ENCODE assay signal across 8 mouse cellular contexts in genomic region chr4:134497223-134497622, GRCm38 (mm10). TPM values are rescaled to one million over a fixed set of nuclear protein-coding genes. Genes with fewer than 3 reads are reported as not detected.
A peak's percentile ranks its signal among the peaks of the same experiment; 100 is the strongest.
DNase-seq lines count a peak whose midpoint lies in the region; ATAC-seq and TF ChIP-seq lines count a peak whose summit lies in the region.

No protein-coding gene starts in this region.

- peaks cover 33% of the 10 kb centered on the region for H3K4me1 ChIP-seq in kidney, embryonic 15.5 days
- no peaks in the 10 kb centered on the region; the same call in 1 of the 2 replicates for H3K4me1 ChIP-seq in brown adipose tissue, adult 24 weeks (ENCODE audit: control insufficient read depth, insufficient read depth, insufficient read length, low read length)
- H3K4me1 ChIP-seq in hindbrain, embryonic 16.5 days (ENCODE audit: control insufficient read depth, insufficient read depth, low read depth, low read length): peaks cover 18% of the 10 kb centered on the region
- H3K4me1 ChIP-seq in midbrain, postnatal 0 days (ENCODE audit: insufficient read depth, low read length): peaks cover 13% of the 10 kb centered on the region

- DNase-seq in kidney, adult 18-20 months: no peak
- no peak for DNase-seq in midbrain, postnatal 0 days (ENCODE audit: low spot score)
- no peak for DNase-seq in spleen, postnatal 36 days (ENCODE audit: low spot score in 2 of 2)
- DNase-seq in T-cell, adult 2 months (ENCODE audit: low spot score): no peak
- no peak for DNase-seq in gastrocnemius, adult 8-10 months (ENCODE audit: low spot score in 2 of 2)

- peak overlapping the region; percentile 66 for H3K9ac ChIP-seq in kidney, embryonic 15.5 days
- H3K9ac ChIP-seq in hindbrain, embryonic 16.5 days (ENCODE audit: low read depth, low read length): peak overlapping the region; percentile 83
- H3K9ac ChIP-seq in midbrain, postnatal 0 days (replicated peaks; ENCODE audit: low read length, poor library complexity, severe bottlenecking): peak overlapping the region; percentile 76

- H3K4me2 ChIP-seq in kidney, embryonic 15.5 days: peak overlapping the region; percentile 99
- peak overlapping the region; percentile 80 for H3K4me2 ChIP-seq in hindbrain, embryonic 16.5 days (ENCODE audit: low read length)
- peak overlapping the region; percentile 96 for H3K4me2 ChIP-seq in midbrain, postnatal 0 days (ENCODE audit: low read depth, low read length, poor library complexity, severe bottlenecking)

- H3K27me3 ChIP-seq in kidney, embryonic 15.5 days: no peaks in the 10 kb centered on the region
- no peaks in the 10 kb centered on the region for H3K27me3 ChIP-seq in hindbrain, embryonic 16.5 days (replicated peaks; ENCODE audit: control insufficient read depth, insufficient read depth, low read length)
- H3K27me3 ChIP-seq in midbrain, postnatal 0 days (ENCODE audit: insufficient read depth, low read length): no peaks in the 10 kb centered on the region

- 13% methylated on average over 6 of the region's 6 CpGs for WGBS in kidney, embryonic 15.5 days
- 12% methylated on average over 6 of the region's 6 CpGs for WGBS in hindbrain, embryonic 16.5 days
- WGBS in midbrain, postnatal 0 days: 5% methylated on average over 6 of the region's 6 CpGs

- peak overlapping the region; percentile 66; the same call in 1 of the 2 replicates for H3K27ac ChIP-seq in kidney, embryonic 15.5 days
- peak overlapping the region; percentile 36 for H3K27ac ChIP-seq in brown adipose tissue, adult 24 weeks (replicated peaks; ENCODE audit: low read depth, low read length)
- H3K27ac ChIP-seq in hindbrain, embryonic 16.5 days (ENCODE audit: low read depth, low read length): peak overlapping the region; percentile 81
- H3K27ac ChIP-seq in midbrain, postnatal 0 days (ENCODE audit: low read depth, low read length): peak overlapping the region; percentile 78

- H3K9me3 ChIP-seq in kidney, embryonic 15.5 days (replicated peaks): no peaks in the 10 kb centered on the region
- H3K9me3 ChIP-seq in hindbrain, embryonic 16.5 days (ENCODE audit: control insufficient read depth, low read length): no peaks in the 10 kb centered on the region
- H3K9me3 ChIP-seq in midbrain, postnatal 0 days (ENCODE audit: low read length): no peaks in the 10 kb centered on the region

- H3K4me3 ChIP-seq in kidney, embryonic 15.5 days (replicated peaks): peak overlapping the region; percentile 57
- peak overlapping the region; percentile 67 for H3K4me3 ChIP-seq in brown adipose tissue, adult 24 weeks (ENCODE audit: insufficient read depth, low read depth, low read length)
- H3K4me3 ChIP-seq in hindbrain, embryonic 16.5 days (ENCODE audit: low read length): peak overlapping the region; percentile 64
- H3K4me3 ChIP-seq in midbrain, postnatal 0 days (ENCODE audit: low read depth, low read length): peak overlapping the region; percentile 56

- H3K36me3 ChIP-seq in kidney, embryonic 15.5 days: no peaks in the 10 kb centered on the region
- H3K36me3 ChIP-seq in hindbrain, embryonic 16.5 days (ENCODE audit: control insufficient read depth, insufficient read depth, low read length): no peaks in the 10 kb centered on the region
- H3K36me3 ChIP-seq in midbrain, postnatal 0 days (ENCODE audit: insufficient read depth, low read length): no peaks in the 10 kb centered on the region

- no peak for ATAC-seq in kidney, embryonic 15.5 days (replicated peaks; ENCODE audit: low FRiP score)
- peak; percentile 62 for ATAC-seq in hindbrain, embryonic 16.5 days
- ATAC-seq in midbrain, postnatal 0 days (ENCODE audit: low FRiP score): peak; percentile 64

- TF ChIP-seq CTCF in midbrain, postnatal 0 days (IDR thresholded peaks at IDR 0.05): no peak

RNA-seq across cellular contexts. Expression of gene Paqr7, which starts 0.7 kb away (rescaled TPM):
- polyA plus RNA-seq in kidney, embryonic 15.5 days (2015; fragmentation: Nextera tagmentation; extraction: Ambion mirVana): 3.2 and 3.5 TPM in 2 replicates
- 5.9 and 7.6 TPM in 2 replicates for polyA plus RNA-seq in brown adipose tissue, adult 24 weeks (2012; ENCODE audit: insufficient read depth, insufficient read length, missing spikeins)
- polyA plus RNA-seq in hindbrain, embryonic 16.5 days (2015; fragmentation: Nextera tagmentation; extraction: Ambion mirVana): 40.5 and 46.7 TPM in 2 replicates
- 69.2 and 97.8 TPM in 2 replicates for total RNA-seq in midbrain, postnatal 0 days (2014; rRNA removed)
- polyA plus RNA-seq in midbrain, postnatal 0 days (2015; fragmentation: Nextera tagmentation; extraction: Ambion mirVana): 38.9 and 41.3 TPM in 2 replicates
- total RNA-seq in gastrocnemius, adult 8-10 months (2022): 1 to 10 TPM; 2.8 to 5.5 (median 5.0) TPM

RNA-seq across cellular contexts. Expression of gene Aunip, which starts 13.6 kb away (rescaled TPM):
- polyA plus RNA-seq in kidney, embryonic 15.5 days (2015; fragmentation: Nextera tagmentation; extraction: Ambion mirVana): 16.7 and 17.8 TPM in 2 replicates
- polyA plus RNA-seq in brown adipose tissue, adult 24 weeks (2012; ENCODE audit: insufficient read depth, insufficient read length, missing spikeins): not detected in 2 replicates
- 2.4 and 2.9 TPM in 2 replicates for polyA plus RNA-seq in hindbrain, embryonic 16.5 days (2015; fragmentation: Nextera tagmentation; extraction: Ambion mirVana)
- 1.5 and 2.0 TPM in 2 replicates for total RNA-seq in midbrain, postnatal 0 days (2014; rRNA removed)
- polyA plus RNA-seq in midbrain, postnatal 0 days (2015; fragmentation: Nextera tagmentation; extraction: Ambion mirVana): 0.91 and 1.3 TPM in 2 replicates
- total RNA-seq in gastrocnemius, adult 8-10 months (2022): not detected

RNA-seq across cellular contexts. Expression of gene Stmn1, which starts 29.1 kb away (rescaled TPM):
- polyA plus RNA-seq in kidney, embryonic 15.5 days (2015; fragmentation: Nextera tagmentation; extraction: Ambion mirVana): 1,708 and 1,728 TPM in 2 replicates
- 3.3 and 8.3 TPM in 2 replicates for polyA plus RNA-seq in brown adipose tissue, adult 24 weeks (2012; ENCODE audit: insufficient read depth, insufficient read length, missing spikeins)
- polyA plus RNA-seq in hindbrain, embryonic 16.5 days (2015; fragmentation: Nextera tagmentation; extraction: Ambion mirVana): 5,655 and 5,657 TPM in 2 replicates
- total RNA-seq in midbrain, postnatal 0 days (2014; rRNA removed): 1,269 and 1,609 TPM in 2 replicates
- polyA plus RNA-seq in midbrain, postnatal 0 days (2015; fragmentation: Nextera tagmentation; extraction: Ambion mirVana): 6,261 and 6,359 TPM in 2 replicates
- 1 to 10 TPM; 2.7 to 4.4 (median 2.8) TPM for total RNA-seq in gastrocnemius, adult 8-10 months (2022)

RNA-seq across cellular contexts. Expression of gene Mtfr1l, which starts 38.0 kb away (rescaled TPM):
- polyA plus RNA-seq in kidney, embryonic 15.5 days (2015; fragmentation: Nextera tagmentation; extraction: Ambion mirVana): 112 and 115 TPM in 2 replicates
- 89.6 and 106 TPM in 2 replicates for polyA plus RNA-seq in brown adipose tissue, adult 24 weeks (2012; ENCODE audit: insufficient read depth, insufficient read length, missing spikeins)
- 176 and 182 TPM in 2 replicates for polyA plus RNA-seq in hindbrain, embryonic 16.5 days (2015; fragmentation: Nextera tagmentation; extraction: Ambion mirVana)
- 135 and 167 TPM in 2 replicates for total RNA-seq in midbrain, postnatal 0 days (2014; rRNA removed)
- 191 and 196 TPM in 2 replicates for polyA plus RNA-seq in midbrain, postnatal 0 days (2015; fragmentation: Nextera tagmentation; extraction: Ambion mirVana)
- total RNA-seq in gastrocnemius, adult 8-10 months (2022): 100 to 1,000 TPM; 129 to 173 (median 151) TPM

RNA-seq across cellular contexts. Expression of gene Selenon, which starts 54.7 kb away (rescaled TPM):
- 10.2 and 11.6 TPM in 2 replicates for polyA plus RNA-seq in kidney, embryonic 15.5 days (2015; fragmentation: Nextera tagmentation; extraction: Ambion mirVana)
- polyA plus RNA-seq in brown adipose tissue, adult 24 weeks (2012; ENCODE audit: insufficient read depth, insufficient read length, missing spikeins): 3.6 and 4.5 TPM in 2 replicates
- polyA plus RNA-seq in hindbrain, embryonic 16.5 days (2015; fragmentation: Nextera tagmentation; extraction: Ambion mirVana): 6.7 and 7.0 TPM in 2 replicates
- total RNA-seq in midbrain, postnatal 0 days (2014; rRNA removed): 22.8 and 26.1 TPM in 2 replicates
- polyA plus RNA-seq in midbrain, postnatal 0 days (2015; fragmentation: Nextera tagmentation; extraction: Ambion mirVana): 9.1 and 9.4 TPM in 2 replicates
- total RNA-seq in gastrocnemius, adult 8-10 months (2022): 1 to 10 TPM; 2.8 to 3.8 (median 3.2) TPM

Comparison
In these comparisons a context has a peak if more than half of its experiments do, and no peak if none do; other contexts are left out.
1. RNA of gene Stmn1, which starts 29.1 kb away (polyA plus RNA-seq): 6,261 to 6,359 TPM in midbrain, postnatal 0 days, 5,655 to 5,657 TPM in hindbrain, embryonic 16.5 days and 1,708 to 1,728 TPM in kidney, embryonic 15.5 days; 3.3 to 8.3 TPM in brown adipose tissue, adult 24 weeks; every median in the first group is over 100 times any median in the second.
2. Peak in every context shown above with its lines, with median percentiles within 50 percentile points of each other: H3K27ac ChIP-seq, H3K4me2 ChIP-seq, H3K4me3 ChIP-seq and H3K9ac ChIP-seq.